Mouse (Mus musculus): Measurements from ENCODE around the gene Abhd2.

Gene Abhd2

GRCm38 (mm10) chr7:79331197-79331596, 58.2 kb downstream of the Abhd2 start:
- no peak for DNase-seq

GRCm38 (mm10) chr7:79333419-79333818, 60.4 kb downstream of the Abhd2 start:
- DNase-seq, result no peak

GRCm38 (mm10) chr7:79336362-79336910, 63.4 kb downstream of the Abhd2 start:
- no peak for DNase-seq

- DNase-seq, result peak; percentile 67
Measured at GRCm38 (mm10) chr7:79345902-79346301, 72.9 kb downstream of the Abhd2 start.

- no peak for DNase-seq
Measured at GRCm38 (mm10) chr7:79346555-79347075, 73.6 kb downstream of the Abhd2 start.

GRCm38 (mm10) chr7:79347108-79347813, 74.3 kb downstream of the Abhd2 start:
- DNase-seq, result no peak

DNA sequence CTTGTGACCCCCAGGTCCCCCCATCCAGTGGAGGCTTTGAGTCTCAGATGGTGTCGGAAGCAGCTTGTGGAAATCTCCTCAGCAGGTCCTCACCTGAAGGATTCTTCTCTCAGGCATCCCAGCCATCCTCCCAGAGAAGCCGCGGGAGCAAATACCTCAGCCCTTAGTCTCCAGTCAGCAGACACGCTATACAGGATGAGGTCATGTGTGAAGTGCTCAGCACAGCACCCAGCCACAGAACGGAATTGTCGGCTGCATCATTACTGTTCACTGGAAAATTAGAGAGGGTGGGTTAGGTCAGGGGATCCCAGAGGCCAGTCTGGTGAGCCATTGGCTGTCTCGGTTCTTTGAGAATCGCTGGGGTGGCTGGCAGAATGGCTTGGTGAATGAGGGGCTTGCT, 75.8 kb downstream of the Abhd2 start:
- DNase-seq, result no peak

- peak; percentile 77 for DNase-seq
Measured at GRCm38 (mm10) chr7:79349738-79350386, 76.9 kb downstream of the Abhd2 start.

DNA sequence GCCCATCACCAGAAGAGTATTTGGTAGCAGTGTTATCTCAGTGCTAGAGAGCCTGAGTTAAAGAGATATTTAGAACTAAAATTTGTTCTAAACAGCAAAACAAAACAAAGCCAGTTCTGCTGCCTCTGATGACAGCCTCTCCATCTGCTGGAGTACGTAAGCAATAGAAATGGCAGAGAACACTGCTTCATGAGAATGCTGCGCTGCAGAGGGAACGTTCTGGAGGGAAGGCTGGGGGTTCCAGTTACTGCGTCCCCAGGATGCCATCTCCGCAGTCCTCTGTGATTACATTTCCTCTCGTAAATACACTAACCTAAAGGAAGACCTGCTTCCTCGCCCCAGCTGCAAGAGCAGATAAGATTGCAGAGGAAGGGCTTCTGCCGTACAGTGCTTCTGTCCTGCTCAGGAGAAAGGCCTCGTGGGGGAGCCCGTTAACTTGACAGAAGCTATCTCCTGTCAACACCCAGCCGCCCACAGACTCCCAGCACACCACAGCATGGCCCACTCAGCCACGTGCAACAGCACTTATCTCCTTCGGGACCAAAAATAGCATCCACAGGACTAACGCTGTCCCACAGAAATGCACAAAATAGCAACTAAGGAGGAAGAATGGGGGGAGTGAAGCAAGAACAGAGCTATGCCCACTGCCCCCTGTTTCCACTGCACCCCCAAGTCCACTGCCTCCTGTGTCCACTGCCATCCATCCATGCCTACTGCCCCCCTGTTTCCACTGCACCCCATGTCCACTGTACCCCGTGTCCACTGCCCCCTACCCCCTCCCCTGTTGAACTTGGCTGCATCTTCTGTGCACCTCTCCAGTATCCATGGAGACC, 85.6 kb downstream of the Abhd2 start:
- peak; percentile 85 for DNase-seq

DNA sequence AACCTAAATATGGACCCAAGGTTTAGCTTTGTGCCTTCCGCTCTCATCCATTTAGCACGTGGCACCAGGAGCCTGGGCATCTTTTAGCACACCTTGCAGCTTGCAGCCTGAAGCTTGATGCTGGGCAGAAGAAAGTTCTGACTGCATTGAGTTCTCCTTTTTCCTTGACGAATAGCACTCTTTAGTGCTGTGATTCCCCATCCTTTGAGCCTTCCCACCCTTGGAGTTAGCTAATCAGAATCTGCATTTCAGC, 86.1 kb downstream of the Abhd2 start:
- no peak for DNase-seq

DNA sequence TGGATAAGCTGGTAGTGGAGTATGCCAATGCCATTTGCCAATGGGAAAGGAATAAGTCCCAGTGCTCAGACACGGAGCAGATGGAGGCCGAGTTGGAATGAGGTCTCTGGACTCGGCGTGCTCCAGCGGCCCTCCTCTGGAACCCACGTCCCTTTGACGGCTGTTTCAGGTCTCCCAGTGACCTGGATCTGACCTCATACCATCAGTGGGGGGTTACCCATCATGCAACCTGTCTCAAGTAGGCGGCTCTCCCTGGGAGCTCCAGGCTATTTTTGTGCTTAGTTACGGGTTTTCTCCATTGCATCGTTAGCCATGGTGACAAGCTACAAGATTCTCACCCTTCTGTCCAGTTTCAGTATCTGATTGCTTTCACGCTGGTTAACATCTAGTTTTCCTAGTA, 87.1 kb downstream of the Abhd2 start:
- DNase-seq, result no peak

- DNase-seq, result peak; percentile 45
Measured at GRCm38 (mm10) chr7:79362208-79362607, 89.2 kb downstream of the Abhd2 start.

DNA sequence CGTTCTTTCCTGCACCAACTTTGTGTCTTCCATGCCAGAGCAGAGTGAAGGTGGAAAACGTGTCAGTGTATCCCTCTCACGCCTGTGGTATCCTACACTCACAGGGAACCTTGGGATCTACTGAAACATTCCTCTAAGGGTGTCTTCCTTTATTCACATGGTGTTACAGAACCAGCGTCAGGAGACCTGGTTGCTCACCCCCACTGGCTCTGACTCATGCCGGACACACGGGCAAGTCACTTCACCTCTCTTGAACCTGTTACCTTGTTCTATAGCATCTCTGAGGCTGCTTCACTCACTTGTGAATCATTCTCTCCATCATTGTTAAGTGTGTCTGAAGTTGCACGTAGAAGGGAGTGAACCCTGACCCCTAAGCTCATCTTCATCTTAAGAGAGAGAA, 89.8 kb downstream of the Abhd2 start:
- peak; percentile 23 for DNase-seq

GRCm38 (mm10) chr7:79363370-79364043, 90.5 kb downstream of the Abhd2 start:
- DNase-seq, result peak; percentile 80

GRCm38 (mm10) chr7:79368664-79369063, 95.7 kb downstream of the Abhd2 start:
- DNase-seq, result no peak

- no peak for DNase-seq
Measured at GRCm38 (mm10) chr7:79369416-79369815, 96.4 kb downstream of the Abhd2 start.

- peak; percentile 90 for DNase-seq
Measured at GRCm38 (mm10) chr7:79371321-79371879, 98.4 kb downstream of the Abhd2 start.

GRCm38 (mm10) chr7:79374017-79374416, 101.0 kb downstream of the Abhd2 start:
- DNase-seq, result no peak

- DNase-seq, result no peak
Measured at GRCm38 (mm10) chr7:79375594-79375993, 102.6 kb downstream of the Abhd2 start.

DNA sequence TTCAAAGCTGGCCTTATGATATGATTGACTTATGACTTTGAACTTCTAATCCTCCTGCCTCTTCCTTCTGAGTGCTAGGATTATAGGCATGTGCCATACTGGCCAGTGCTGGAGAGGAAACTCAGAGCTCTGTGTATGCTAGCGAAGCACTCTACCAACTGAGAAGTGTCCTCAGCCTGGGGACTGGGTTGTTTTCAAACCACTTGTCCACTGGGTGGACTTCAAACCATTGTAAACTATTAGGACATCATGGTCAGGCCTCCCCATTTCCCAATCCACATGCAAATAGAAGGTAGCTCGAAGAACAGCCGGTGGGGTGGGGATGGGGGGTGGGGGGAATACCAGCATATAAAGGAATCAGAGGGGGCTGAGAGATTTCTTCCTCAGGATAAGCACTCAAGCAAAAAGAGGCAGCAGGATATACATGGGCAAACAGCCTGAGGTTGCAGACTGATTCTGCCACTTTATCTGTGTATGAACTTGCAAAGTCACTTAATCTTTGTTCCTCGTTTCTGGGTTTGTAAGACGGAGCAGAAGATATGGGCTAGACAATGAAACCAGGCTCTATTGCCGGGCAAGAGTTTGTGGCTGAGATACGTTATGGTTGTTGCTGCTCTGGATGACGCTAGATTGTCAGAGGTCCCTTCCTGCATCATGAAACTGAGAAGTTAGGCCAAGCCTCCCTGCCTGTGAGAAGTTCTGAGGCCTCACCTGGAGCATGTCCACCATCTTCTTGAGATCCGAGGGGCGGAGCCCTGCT, 103.7 kb downstream of the Abhd2 start:
- no peak for DNase-seq

- DNase-seq, result no peak
Measured at GRCm38 (mm10) chr7:79386422-79387133, 113.6 kb downstream of the Abhd2 start, which contains the start of gene Rlbp1. Rlbp1 (minus strand) TSS chr7:79387048.
